Mouse (Mus musculus): ENCODE measurements around the gene Hap1.

- no peak for TF ChIP-seq TBP (IDR thresholded peaks at IDR 0.05; ENCODE audit: low read depth, low read length)
- no peak for TF ChIP-seq POLR2A (IDR thresholded peaks at IDR 0.05; ENCODE audit: control insufficient read depth in 1 of 2, insufficient read depth in 1 of 2, low read depth in 1 of 2, low read length in 2 of 2, poor library complexity in 1 of 2)
- TF ChIP-seq ZC3H11A (IDR thresholded peaks at IDR 0.05; ENCODE audit: low read depth, low read length): no peak
- no peak for TF ChIP-seq POLR2AphosphoS2 (IDR thresholded peaks at IDR 0.05; ENCODE audit: low read length)
- no peak for TF ChIP-seq CTCF (IDR thresholded peaks at IDR 0.05 in 2 of 3, conservative IDR thresholded peaks at IDR 0.05 in 1 of 3; ENCODE audit: control insufficient read depth in 1 of 3, insufficient read depth in 1 of 3, low read depth in 2 of 3, low read length in 3 of 3, poor library complexity in 1 of 3, severe bottlenecking in 1 of 3)
- no peak for TF ChIP-seq CHD1 (IDR thresholded peaks at IDR 0.05; ENCODE audit: low read depth, low read length)
- TF ChIP-seq ZMIZ1 (IDR thresholded peaks at IDR 0.05; ENCODE audit: low read depth, low read length): no peak
- TF ChIP-seq TCF12 (IDR thresholded peaks at IDR 0.05; ENCODE audit: low read depth, low read length): no peak
- TF ChIP-seq POLR2AphosphoS5 (IDR thresholded peaks at IDR 0.05; ENCODE audit: borderline replicate concordance, low read depth, low read length): no peak
- no peak for TF ChIP-seq USF1 (IDR thresholded peaks at IDR 0.05; ENCODE audit: low read depth, low read length)
- TF ChIP-seq NRF1 (IDR thresholded peaks at IDR 0.05; ENCODE audit: insufficient read depth, low read depth, low read length, poor library complexity, severe bottlenecking): no peak
Measured at GRCm38 (mm10) chr11:100387111-100387510, 31.2 kb upstream of the Hap1 start.
